Mouse (Mus musculus): ENCODE data around the gene Atp5g2. TPM values are rescaled to one million over a fixed set of nuclear protein-coding genes. Genes with fewer than 3 reads are reported as not detected.

The Atp5g2 gene
- total RNA-seq, 2 experiments from 2014 or later, result 8.8 to 11.0 TPM

GRCm38 (mm10) chr15:102617654-102618053, 54.5 kb downstream of the Atp5g2 start:
- no peak for DNase-seq (ENCODE audit: low spot score in 2 of 2)
- intact Hi-C loops (cut with DNase I), result no loop called here

- DNase-seq (ENCODE audit: low spot score in 2 of 2), result no peak
- intact Hi-C loops (cut with DNase I), result no loop called here
Observed at GRCm38 (mm10) chr15:102616174-102616573, 56.0 kb downstream of the Atp5g2 start.

- intact Hi-C loops (cut with DNase I), result no loop called here
- DNase-seq (ENCODE audit: low spot score in 2 of 2), result no peak
Observed at GRCm38 (mm10) chr15:102614224-102614623, 57.9 kb downstream of the Atp5g2 start.

- DNase-seq (ENCODE audit: low spot score in 2 of 2), result no peak
- intact Hi-C loops (cut with DNase I), result no loop called here
Observed at GRCm38 (mm10) chr15:102612966-102613365, 59.2 kb downstream of the Atp5g2 start.

Small RNA genes lying within 50 kb of the gene (microRNA-seq; reads per million reads assigned to microRNA genes)
- not detected for gene Mir688

Other genes starting within 250 kb of the Atp5g2 start
- 1 to 10 TPM in 1 of 2 experiments, under 1 TPM in 1; 0.99 to 2.3 TPM for gene Amhr2, start 227.0 kb downstream of the Atp5g2 start, total RNA-seq (2021)
- 10 to 100 TPM; 41.4 to 43.2 TPM for gene Prr13, start 213.3 kb downstream of the Atp5g2 start, total RNA-seq (2021)
- 100 to 1,000 TPM; 467 to 505 TPM for gene Pcbp2, start 201.8 kb downstream of the Atp5g2 start, total RNA-seq (2021)
- not detected for gene Gm10337, start 168.6 kb downstream of the Atp5g2 start, total RNA-seq (2021)
- 10 to 100 TPM; 96.4 to 98.8 TPM for gene Map3k12, start 155.3 kb downstream of the Atp5g2 start, total RNA-seq (2021)
- 10 to 100 TPM; 30.7 to 36.3 TPM for gene Tarbp2, start 154.2 kb downstream of the Atp5g2 start, total RNA-seq (2021)
- 1 to 10 TPM; 1.8 to 5.1 TPM for gene Npff, start 147.4 kb downstream of the Atp5g2 start, total RNA-seq (2021)
- not detected for gene Gm28047, start 47.3 kb downstream of the Atp5g2 start, total RNA-seq (2021)
- gene Atf7, start 46.9 kb downstream of the Atp5g2 start, total RNA-seq (2021), result 10 to 100 TPM; 27.1 to 43.0 TPM
- 10 to 100 TPM; 70.8 to 82.0 TPM for gene Calcoco1, start 49.8 kb upstream of the Atp5g2 start, total RNA-seq (2021)
- not detected for gene Hoxc13, start 248.8 kb upstream of the Atp5g2 start, total RNA-seq (2021)